Mouse (Mus musculus) A20 (cell line): ENCODE data around the gene Extl2.
A peak's percentile ranks its signal among the peaks of the same experiment; 100 is the strongest.

Source experiments
- DNase-seq: peaks from one replicate; pipeline ENCODE4 v3.0.0-alpha.2; 2011; ENCODE audit warnings: low read depth, low spot score

The Extl2 gene

DNA sequence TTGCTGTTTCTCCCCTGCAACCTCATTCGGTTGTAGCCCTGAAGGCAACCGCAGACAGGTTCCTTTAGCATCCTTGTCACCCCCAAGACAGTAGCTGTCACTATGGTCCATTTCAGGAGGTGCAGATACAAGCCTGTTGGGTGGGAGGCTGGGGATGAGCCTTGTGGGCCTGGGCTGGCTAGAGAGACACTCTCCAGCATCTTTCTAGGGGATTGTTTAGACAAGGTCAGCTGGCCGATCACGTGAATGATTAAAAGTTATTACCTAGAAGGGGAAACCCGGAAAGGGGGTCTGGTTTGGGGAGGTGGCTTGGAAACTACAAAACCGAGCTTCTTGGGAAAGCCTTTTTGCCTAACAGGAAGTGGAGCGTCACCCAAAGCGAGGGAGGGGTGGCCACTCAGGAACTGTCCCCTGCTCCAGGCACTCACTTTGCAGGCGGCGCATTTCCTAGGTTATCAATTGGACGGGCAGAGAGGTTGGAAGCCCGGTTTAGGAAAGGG, 729 bp downstream of the Extl2 start:
- DNase-seq: peak; percentile 82

DNA sequence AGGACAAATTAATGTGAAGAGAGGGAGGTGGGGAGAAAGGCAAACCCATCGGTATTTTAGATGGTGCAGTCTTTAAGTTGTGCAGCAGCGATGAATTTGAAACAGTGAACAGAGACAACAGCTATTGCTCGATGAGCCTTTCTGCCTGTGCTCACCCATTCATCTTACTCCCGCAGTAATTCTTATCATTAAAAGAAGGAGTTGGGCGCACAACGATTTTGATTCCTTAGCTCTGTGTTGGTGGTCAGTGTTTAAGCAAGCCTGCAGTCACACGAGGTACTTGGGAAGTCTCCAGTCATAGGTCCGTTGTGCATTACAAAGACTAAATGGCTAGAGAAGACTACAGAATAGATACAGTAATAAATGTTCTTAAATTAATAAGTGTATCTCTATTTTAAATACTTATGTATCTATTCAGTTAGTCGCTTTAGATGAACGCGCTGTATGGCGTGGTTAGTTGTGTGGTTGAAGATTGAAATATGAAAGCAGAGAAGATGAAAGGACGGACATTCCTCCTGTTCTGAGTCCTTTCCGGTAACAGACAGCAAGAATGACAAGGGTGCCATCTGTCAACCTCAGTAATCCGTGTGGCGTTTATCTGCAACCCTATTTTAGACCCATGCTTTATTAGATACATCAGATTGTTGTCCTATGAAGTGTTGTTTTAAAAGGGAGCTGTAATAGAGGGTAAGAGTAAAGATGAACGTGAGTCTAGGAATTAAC, 2.5 kb downstream of the Extl2 start:
- no peak for DNase-seq

DNA sequence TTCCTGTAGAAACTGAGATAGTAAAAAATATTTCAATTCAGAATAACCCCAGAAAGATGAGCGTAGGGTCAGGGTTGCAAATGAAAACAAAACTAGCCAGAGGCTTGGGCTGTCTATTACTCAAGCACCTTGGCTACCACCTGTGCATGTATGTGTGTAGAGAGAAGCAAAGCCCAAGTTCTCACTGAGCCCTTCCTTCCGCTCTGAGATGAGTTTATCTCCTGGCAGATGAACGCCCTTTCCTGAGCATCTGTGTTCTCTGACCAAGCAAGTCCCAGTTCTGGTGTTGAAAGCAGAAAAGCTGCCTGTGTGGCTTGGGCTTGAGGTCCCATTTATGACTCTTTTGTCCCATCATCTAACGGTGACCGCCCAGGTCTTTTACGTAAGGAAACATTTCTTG, 7.6 kb downstream of the Extl2 start:
- DNase-seq: no peak

DNA sequence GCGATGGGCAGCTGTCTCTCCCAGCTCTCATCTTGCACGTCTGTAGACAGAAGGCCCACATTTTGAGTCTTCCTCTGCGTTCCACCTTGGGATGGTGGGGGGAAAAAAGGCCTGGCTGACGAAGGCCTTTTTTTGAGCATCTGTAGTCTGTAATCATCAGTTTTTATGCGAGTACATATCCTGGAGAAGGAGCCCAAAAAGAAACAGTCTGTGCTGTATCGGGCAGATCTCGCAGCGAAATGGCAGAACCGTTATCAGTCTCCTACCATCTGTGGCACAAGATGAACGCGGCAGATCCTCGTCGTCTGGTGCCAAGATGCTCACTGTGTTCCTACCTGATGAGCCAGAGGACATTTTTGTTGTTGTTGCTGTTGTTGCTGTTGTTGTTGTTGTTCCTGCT, 8.9 kb downstream of the Extl2 start:
- no peak for DNase-seq

DNA sequence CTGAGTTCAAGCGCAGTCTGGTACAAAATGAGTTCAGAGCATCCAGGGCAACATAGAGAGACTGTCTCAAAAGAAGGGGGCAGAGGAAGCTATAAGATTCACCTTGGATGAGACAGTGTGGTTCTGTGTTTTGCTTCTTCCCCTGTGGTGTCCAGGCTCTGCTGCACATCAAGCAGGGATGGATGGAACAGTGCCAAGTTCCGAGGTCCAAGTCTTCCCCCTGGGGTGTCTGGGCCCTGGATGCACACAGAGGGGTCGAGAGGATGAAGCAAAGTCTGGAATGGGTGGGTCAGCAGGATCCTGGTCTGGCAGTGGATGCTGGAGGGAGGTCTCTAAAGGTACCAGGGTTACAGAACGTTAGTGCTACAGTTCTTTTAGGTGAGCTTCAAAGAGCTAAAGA, 11.3 kb downstream of the Extl2 start:
- DNase-seq: no peak

DNA sequence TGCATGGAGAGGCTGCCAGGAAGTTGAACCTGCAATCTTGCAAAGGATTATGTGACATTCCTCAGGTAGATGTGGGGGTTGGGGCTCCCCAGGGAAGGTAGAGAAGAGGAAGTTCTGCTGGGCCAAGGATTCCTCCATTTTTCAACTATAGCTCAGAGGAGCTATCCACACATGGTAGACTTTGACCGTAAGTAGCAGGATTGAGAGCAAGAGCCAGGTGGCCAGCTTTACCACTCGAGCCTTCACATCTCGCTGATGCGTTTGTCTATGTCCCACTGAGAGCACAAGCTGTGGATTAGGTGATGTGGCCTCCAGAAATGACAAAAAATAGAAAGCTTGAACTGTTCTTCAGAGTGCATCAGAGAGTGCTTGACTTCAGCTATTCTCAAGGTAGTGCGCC, 11.9 kb downstream of the Extl2 start:
- DNase-seq: no peak

DNA sequence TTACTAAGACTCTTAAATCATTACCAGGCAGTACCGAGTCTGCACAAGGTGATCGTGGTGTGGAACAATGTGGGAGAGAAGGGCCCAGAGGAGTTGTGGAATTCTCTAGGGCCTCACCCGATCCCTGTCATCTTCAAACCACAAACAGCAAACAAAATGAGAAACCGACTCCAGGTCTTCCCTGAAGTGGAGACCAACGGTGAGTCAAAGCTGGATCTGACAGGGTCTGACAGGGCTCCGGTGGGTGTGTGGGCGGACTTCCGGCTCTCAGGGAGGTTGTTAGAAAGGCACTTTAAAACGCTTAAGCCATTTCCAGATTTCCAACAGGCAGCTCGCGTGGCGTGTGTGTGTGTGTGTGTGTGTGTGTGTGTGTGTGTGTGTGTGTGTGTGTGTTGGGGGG, 17.0 kb downstream of the Extl2 start:
- DNase-seq: no peak

DNA sequence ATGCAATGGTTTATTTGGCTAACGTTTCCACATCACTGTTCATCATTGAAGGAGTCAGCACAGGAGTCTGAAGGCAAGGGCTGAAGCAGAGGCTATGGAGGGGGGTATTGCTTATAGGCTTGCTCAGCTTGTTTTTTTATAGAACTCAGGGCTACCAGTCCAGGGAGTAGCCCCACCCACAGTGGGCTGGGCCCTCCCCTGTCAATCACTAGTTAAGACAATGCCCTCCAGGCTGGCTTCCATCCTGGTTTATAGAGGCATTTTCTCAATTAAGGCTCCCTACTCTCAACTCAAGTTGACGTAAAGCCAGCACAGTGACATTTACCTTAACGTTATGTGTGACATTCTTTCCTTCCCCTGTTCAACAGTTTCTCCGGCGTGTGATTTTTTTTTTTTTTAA, 17.4 kb downstream of the Extl2 start:
- DNase-seq: no peak

DNA sequence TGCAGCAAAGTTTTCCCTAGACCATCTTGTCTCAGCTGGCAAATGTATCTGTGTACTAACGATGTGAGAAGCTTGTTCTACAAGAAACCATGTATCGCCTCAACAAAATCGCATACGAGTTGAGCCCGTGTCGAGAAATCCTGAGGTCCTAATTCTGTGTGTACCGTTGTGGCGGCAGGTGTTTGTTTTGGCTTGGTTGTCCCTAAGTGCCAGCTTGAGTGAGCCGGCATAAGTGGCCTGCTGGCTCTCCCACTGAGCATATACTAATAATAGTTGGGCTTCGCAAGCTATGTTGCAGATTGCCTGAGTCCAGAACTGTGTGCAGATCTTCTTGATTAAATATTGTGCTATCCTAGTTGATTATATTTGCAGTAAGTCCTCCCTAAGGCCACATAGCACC, 18.4 kb downstream of the Extl2 start:
- no peak for DNase-seq

DNA sequence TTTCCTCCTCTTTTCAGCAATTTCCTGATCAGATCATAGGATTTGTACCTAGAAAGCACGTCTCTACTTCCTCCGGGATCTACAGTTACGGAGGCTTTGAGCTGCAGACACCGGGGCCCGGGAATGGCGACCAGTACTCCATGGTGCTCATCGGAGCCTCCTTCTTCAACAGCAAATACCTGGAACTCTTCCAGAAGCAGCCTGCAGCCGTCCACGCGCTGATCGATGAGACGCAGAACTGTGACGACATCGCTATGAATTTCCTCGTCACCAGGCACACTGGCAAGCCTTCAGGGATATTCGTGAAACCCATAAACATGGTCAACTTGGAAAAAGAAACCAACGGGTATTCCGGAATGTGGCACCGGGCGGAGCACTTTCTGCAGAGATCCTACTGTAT, 19.7 kb downstream of the Extl2 start:
- no peak for DNase-seq

DNA sequence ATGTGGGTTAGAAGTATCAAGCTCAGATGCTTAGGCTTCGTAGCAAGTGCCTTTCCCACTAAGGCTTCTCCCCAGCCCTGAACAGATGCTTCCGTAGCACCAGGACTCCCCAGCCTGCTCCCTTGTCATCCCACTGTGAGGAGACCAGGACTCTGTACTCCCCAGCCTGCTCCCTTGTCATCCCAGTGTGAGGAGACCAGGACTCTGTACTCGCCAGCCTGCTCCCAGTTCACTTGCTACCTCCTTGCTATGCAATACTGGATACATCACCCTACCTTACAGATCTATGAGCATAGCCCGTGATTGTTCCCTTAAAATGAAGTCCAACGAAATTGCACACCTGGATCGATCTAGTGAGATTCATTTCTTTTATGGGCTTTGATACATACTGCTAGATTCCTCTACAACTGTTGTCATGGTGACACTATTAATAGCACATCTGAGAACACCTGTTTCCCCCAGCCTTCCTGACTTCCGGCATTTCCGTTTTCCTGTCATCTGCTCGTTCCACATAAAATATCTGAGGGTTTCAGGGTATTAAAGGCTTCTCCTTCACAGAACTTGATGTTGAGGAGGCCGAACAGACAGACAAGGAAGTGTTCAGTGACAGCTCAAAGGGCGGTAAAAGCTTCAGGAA, 23.0 kb downstream of the Extl2 start:
- DNase-seq: no peak

DNA sequence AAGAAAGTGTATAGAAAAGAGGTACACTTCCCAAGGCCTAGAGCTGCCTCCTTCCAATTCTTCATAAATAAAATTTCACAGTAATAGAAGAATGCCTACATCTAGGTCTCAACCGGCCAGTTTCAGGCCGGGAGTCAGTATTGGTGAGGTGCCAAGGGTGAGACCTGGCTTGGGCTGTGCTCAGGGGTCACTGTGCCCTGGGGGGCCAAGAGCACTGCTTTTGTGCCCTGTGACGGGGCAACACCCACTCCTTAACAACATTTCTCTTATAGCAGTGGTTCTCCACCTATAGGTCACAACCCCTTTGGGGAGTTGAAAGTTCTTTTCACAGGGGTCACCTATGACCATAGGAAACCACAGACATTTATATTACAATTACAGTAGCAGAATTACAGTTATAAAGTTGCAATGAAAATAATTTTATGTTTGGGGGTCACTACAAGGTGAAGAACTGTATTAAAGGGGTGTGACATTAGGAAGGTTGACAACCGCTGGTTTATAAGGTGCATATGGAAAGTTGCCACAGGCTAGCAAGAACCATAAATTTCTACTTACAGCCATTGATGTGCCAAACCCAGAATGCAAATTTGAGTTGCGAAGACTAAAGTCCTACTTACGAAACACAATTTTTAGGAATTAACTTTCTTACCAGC, 26.1 kb downstream of the Extl2 start:
- no peak for DNase-seq

DNA sequence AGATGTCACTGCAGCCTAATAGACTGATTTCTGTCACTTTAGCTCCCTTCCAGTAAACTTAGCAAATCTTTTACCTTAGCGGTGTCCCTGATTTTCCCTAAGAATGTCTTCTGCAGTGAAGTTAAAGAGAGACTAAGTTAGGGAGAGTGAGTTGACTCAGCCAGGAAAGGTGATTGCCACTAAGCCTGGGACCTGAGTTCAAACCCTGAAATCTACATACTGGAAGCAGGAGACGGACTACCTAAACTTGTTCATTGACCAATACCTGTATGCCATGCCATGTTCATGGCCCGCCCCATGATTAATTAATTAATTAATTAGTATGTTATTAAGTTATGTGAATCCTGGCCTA, 26.6 kb downstream of the Extl2 start:
- peak; percentile 69 for DNase-seq

DNA sequence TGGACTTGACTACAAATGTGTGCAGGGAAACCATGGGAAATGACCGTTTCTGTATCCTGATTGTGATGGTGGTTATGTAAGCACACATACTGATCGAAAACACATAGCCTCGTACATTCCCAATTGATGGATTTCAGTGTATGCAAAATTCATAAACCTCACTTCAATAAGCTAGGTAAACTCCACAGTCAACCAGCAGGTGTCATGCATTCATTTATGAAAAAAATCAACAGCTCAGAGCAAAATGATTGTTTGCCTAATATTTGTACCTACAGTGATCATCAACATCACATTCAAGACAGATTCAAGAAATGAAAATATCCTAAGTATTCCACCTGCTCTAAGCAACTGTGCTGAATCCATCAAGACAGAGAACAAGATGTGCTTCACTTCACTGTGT, 33.5 kb downstream of the Extl2 start:
- DNase-seq: peak; percentile 26

DNA sequence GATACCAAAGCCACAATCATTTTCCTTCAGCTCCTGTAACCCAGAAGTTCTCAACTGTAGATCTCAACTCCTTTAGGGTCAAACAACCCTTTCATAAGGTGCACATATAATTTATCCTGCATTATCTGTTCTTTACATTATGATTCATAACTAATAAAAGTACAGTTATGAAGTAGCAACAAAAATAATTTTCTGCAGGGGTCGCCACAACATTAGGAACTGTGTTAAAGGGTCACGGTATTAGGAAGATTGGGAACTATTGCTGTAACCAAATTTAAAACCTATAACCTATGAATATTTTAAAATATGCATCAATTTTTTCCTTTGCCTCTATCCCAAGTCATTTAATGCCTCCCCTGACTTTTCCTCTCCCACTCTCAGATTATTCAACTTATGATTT, 38.7 kb downstream of the Extl2 start:
- DNase-seq: no peak

DNA sequence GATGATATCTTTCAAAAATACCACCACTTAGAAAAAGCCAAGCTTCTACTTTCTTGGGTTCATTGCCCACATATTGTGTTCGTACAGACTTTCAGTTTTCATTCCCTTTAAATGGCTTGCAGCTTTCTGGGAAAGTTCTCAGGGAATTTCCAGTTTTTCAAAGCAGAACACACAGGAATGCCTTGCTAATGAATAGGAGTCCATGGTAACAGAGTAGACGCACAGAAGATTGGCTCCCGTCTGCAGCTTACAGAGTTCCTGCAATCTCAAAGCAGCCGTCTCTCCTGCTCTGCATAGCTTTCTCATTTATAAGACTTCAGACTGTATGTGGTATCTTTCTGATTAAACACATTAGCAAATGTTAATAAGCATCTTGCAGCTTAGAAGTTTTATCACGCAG, 39.8 kb downstream of the Extl2 start:
- DNase-seq: no peak

DNA sequence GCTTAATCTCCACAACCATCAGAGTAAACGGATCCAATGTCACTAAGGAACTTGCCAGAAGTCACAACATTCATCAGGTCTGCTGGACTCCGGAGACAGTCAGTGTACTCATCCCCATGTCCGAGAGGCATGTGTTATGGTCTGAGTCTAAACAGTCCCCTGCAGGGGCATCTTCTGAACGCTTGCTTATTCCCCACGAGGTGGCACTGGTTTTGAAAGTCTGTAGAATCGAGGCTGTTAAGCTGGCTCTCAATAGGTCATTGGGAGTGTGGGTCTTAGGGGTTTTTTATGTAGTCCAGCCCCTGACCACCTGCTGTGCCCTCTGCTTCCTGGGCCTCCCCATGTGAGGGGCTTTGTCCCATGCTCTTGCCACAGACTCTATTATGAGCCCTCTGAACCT, 49.8 kb downstream of the Extl2 start:
- DNase-seq: no peak

DNA sequence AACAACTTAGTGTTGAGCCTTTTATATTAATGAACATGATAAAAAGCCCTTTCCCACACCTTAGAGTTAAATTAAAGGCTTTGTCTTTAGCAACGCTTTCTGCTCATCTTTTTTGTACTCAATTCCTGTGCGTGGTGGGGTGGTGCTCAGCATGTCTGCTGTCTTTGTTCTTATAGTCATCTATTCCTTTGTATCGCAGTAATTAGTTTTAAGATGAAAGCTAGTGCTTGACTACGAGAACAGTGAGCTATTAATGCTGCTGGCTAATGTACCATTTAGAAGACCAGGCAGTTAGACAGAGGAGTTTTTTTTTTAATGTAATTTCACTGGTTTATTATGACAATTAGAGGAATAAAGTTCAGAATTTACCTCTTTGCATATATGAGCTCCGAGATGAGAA, 53.1 kb downstream of the Extl2 start:
- DNase-seq: no peak

DNA sequence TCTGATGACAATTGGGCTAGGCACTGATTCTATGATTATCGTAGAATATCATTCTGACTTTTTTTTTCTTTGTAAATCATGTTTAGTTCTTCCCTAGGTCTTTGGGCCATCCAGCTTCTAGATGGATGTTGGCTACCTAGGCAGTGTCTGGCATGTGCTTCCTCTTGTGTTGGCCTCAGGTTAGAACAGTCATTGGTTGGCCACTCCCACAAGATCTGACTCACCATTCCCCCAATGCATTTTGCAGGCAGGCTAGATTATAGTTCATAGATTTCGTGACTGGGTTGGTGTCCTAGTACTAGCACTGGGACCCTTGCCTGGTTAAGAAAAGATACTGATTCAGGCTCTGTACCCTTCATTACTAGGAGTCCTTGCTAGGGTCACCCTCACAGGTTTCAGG, 54.9 kb downstream of the Extl2 start:
- no peak for DNase-seq

DNA sequence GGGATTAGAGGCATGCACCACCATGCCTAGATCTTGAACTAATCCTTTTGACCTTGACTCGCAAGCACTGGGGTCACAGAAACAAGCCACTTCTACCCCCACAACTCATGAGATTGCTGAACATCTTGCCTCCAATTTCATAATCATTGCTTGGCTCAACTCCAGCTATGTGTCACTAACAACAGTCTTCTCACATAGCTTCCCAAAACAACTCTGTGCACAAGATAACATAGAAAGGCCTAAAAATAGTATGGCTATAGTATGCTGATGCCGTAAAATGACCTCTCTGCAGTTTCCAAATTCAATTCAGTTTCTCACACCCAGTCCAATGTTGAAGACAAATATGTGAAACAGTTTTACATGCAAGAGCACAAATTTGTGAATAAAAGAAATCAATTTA, 65.3 kb downstream of the Extl2 start:
- DNase-seq: no peak

DNA sequence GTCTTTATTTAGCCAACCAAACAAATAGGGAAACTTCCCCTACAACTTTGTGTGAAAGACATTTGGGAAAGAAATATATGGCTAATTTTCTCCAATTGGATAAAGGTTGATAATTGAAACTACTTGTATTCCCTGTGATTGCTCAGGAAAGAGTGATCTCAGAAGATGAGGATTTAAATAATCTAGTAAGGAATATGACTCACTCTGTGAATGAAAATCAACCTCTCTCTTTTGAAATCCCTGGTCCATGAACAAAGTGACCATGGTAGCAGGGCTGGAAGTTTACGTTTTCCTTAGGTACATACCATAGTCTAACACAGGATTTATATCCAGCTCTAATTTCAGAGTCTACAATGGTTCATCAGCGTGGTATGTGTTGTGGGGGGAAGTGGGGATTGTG, 69.5 kb downstream of the Extl2 start:
- no peak for DNase-seq

DNA sequence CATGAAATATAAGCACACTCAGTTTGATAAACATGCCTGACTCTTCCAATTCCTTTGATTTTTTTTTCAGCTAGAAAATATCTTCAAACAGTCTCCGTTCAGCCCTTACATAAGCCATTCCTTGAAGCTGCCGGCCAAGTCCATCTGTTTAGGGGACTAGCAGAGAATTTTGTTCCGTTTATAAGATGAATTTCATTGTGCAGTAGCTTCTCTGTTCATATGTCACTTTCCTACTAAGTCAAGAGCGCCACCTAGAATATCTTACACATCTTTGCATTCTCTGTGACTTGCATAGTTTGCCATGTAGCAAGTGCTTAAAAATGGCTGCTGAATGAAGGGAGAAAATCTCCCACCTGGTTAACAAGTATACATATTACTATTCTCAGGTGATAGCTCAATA, 71.2 kb downstream of the Extl2 start:
- DNase-seq: peak; percentile 4
